Mouse (Mus musculus): Measurements from ENCODE around the gene 0610012G03Rik. TPM values are rescaled to one million over a fixed set of nuclear protein-coding genes. Genes with fewer than 3 reads are reported as not detected.

Gene 0610012G03Rik
- total and polyA plus RNA-seq, 3 experiments: 11.7 to 69.4 (median 25.2) TPM

DNA sequence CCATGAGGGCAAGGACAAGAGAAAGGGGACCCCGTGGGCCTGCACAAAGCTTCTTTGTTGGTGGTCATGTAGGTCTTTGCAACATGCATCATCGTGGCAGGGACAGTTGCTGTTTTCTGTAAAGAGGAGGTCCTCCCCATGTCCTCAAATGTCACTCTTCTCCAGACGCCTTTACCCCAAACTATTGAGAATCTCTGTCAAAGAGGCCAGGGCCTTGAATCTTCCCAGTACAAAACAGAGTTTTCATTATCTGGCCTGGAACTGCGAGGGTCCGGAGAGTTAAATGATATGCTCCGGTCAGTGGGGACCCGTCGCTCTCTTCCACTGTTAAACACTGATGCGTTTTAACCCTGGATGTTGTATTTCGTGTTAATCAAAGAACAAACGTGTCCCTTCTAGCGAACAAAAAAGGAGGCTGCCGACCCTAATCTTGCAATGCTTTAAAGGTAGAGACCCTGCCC, 13.7 kb downstream of the 0610012G03Rik start:
- Histone ChIP-seq H3K4me1 (ENCODE audit: insufficient read depth, low read depth, low read length) (peaks cover 9% of the 10 kb centered on the region), H3K4me3 (ENCODE audit: low read depth, low read length) (no peak overlapping the region), H3K9me3 (replicated peaks) (no peaks in the 10 kb centered on the region), H3K36me3 (replicated peaks) (no peaks in the 10 kb centered on the region), H3K27me3 (ENCODE audit: insufficient read depth, low read length) (peaks cover 47% of the 10 kb centered on the region)
- no peak for DNase-seq (ENCODE audit: low spot score)
- ATAC-seq (ENCODE audit: extremely low read depth, insufficient number of reproducible peaks, low FRiP score, poor library complexity, severe bottlenecking): no peak
- TF ChIP-seq CTCF (IDR thresholded peaks at IDR 0.05; ENCODE audit: low read depth, low read length) (no peak), GATA2 (IDR thresholded peaks at IDR 0.05; ENCODE audit: borderline replicate concordance, low read depth, low read length) (no peak), POLR2AphosphoS5 (IDR thresholded peaks at IDR 0.05; ENCODE audit: insufficient replicate concordance, low read depth, low read length) (no peak), TAL1 (conservative IDR thresholded peaks at IDR 0.05; ENCODE audit: low read depth, low read length) (no peak), GATA1 (IDR thresholded peaks at IDR 0.05; ENCODE audit: borderline replicate concordance, low read length) (no peak)

DNA sequence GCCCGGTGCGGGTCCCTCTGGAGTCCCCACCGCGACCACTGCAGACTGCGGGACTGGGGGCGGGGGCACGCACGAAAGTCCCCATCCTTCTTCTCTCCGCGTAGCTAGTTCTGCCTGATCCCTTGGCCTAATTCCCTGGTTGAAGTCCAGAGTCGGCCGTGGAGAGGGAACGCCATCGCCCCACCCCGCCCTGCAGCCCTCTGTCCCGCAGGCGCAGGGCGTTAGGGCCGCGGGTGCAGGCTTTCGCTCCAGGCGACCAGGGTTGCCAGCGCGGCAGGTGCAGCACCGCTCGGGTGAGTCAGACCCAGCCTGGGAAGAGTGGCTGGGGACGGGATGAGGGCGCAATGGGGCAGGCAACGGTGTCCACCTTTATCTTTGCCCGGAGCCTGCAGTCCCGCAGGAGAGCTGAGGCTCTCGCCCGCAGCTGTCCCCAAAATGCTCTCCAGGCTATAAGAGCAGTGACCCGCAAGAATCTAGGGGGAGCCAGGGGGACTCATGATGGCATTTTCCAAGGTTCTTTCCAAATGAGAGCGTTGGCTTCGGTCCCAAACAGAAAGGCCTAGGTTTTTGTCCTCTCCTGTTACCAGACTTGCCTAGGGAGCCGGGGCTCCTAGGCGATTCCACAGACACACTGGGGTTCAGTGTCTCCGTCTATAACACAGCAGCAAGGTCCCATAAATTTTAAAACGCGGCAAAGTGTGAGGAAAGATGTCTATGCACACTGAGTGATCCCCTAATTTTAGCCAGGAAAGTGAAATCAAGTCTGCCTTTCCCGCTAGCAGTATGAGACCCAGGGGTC, 14.3 kb downstream of the 0610012G03Rik start, which contains the start of gene Pigz:
Pigz (plus strand) TSS at position 101 of the 799 bp plus-strand sequence.
- TF ChIP-seq TAL1 (conservative IDR thresholded peaks at IDR 0.05; ENCODE audit: low read depth, low read length): no peak
- TF ChIP-seq CTCF (IDR thresholded peaks at IDR 0.05; ENCODE audit: low read depth, low read length): no peak
- TF ChIP-seq POLR2AphosphoS5 (IDR thresholded peaks at IDR 0.05; ENCODE audit: insufficient replicate concordance, low read depth, low read length): no peak
- peaks cover 49% of the 10 kb centered on the region for H3K27me3 ChIP-seq (ENCODE audit: insufficient read depth, low read length)
- peak within 1 kb of the TSS; percentile 42; the same call in 1 of the 2 replicates for H3K4me3 ChIP-seq (ENCODE audit: low read depth, low read length)
- H3K9me3 ChIP-seq (replicated peaks): no peaks in the 10 kb centered on the region
- ATAC-seq (ENCODE audit: extremely low read depth, insufficient number of reproducible peaks, low FRiP score, poor library complexity, severe bottlenecking): no peak
- H3K4me1 ChIP-seq (ENCODE audit: insufficient read depth, low read depth, low read length): peaks cover 9% of the 10 kb centered on the region
- DNase-seq (ENCODE audit: low spot score): no peak
- no peaks in the 10 kb centered on the region for H3K36me3 ChIP-seq (replicated peaks)

DNA sequence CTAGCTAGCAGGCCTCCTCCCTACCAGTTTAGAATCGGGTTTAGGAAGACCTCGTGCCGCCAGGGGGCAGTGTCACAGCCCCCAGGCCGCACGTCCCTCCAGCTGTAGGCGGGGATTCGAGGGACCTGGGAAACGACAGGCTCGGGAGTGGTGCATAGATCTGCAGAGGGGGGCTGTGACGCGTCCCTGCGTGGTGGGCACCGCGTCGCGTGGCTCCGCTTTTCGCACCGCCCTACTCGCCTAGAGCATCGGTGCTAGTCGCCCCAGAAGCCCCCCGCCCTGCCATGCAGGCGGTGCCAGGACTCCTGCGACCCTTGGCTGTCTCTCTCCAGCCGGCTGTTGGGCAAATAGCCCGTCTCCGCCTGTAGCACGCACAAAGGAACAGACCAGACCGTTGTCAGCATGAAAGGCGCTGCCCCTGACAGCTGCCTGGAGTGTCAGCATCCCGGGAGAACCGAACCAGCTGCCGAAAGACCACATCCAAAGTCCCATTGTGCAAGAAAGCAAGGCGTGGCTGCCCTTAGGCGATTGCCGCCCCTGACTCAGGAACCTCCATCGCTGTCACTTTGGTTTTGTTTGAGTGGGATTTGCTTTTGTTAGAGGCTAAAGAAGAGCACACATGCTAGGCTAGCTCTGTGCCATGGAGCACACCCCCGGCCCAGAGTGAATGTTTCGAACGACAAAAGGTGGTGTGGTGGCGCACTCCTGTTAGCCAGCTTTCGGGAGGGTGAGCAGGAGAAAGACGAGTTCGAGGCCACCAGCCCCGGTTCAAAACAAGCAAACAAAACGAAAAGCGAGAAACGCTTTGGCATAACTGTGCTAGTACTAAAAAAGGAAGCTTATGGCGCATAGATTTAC, 15.2 kb downstream of the 0610012G03Rik start:
- peak; percentile 45 for DNase-seq (ENCODE audit: low spot score)
- Histone ChIP-seq H3K4me3 (ENCODE audit: low read depth, low read length) (peak overlapping the region; percentile 42; the same call in 1 of the 2 replicates), H3K36me3 (replicated peaks) (no peaks in the 10 kb centered on the region), H3K27me3 (ENCODE audit: insufficient read depth, low read length) (peaks cover 53% of the 10 kb centered on the region), H3K9me3 (replicated peaks) (no peaks in the 10 kb centered on the region), H3K4me1 (ENCODE audit: insufficient read depth, low read depth, low read length) (peaks cover 11% of the 10 kb centered on the region)
- ATAC-seq (ENCODE audit: extremely low read depth, insufficient number of reproducible peaks, low FRiP score, poor library complexity, severe bottlenecking): no peak
- TF ChIP-seq GATA2 (IDR thresholded peaks at IDR 0.05; ENCODE audit: borderline replicate concordance, low read depth, low read length) (no peak), GATA1 (IDR thresholded peaks at IDR 0.05; ENCODE audit: borderline replicate concordance, low read length) (no peak), POLR2AphosphoS5 (IDR thresholded peaks at IDR 0.05; ENCODE audit: insufficient replicate concordance, low read depth, low read length) (no peak), TAL1 (conservative IDR thresholded peaks at IDR 0.05; ENCODE audit: low read depth, low read length) (no peak), CTCF (IDR thresholded peaks at IDR 0.05; ENCODE audit: low read depth, low read length) (no peak)

DNA sequence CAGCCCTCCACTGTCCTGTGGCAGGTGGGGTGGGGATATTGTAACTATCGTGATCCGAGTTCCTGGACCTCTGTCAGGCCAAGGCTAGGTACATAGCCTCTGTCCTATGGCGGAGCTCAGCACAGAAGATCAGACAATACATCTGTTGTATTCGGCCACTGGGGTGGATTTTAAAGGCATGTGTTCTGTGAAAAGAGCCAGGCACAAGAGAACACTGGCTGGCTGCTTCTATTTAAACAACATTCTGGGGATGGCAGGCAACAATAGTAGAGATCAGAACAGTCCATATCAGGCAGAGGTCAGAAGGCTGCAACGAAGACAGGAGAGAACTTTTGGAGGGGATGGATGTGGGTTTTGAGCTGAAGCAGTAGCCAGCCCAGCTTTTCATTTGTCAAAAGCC, 16.0 kb downstream of the 0610012G03Rik start:
- DNase-seq (ENCODE audit: low spot score) (no peak), ATAC-seq (ENCODE audit: extremely low read depth, insufficient number of reproducible peaks, low FRiP score, poor library complexity, severe bottlenecking) (no peak)
- no peaks in the 10 kb centered on the region for H3K9me3 ChIP-seq (replicated peaks)
- peaks cover 11% of the 10 kb centered on the region for H3K4me1 ChIP-seq (ENCODE audit: insufficient read depth, low read depth, low read length)
- no peak for TF ChIP-seq TAL1 (conservative IDR thresholded peaks at IDR 0.05; ENCODE audit: low read depth, low read length)
- TF ChIP-seq CTCF (IDR thresholded peaks at IDR 0.05; ENCODE audit: low read depth, low read length): no peak
- no peak for TF ChIP-seq GATA1 (IDR thresholded peaks at IDR 0.05; ENCODE audit: borderline replicate concordance, low read length)
- TF ChIP-seq GATA2 (IDR thresholded peaks at IDR 0.05; ENCODE audit: borderline replicate concordance, low read depth, low read length): no peak
- no peak for TF ChIP-seq POLR2AphosphoS5 (IDR thresholded peaks at IDR 0.05; ENCODE audit: insufficient replicate concordance, low read depth, low read length)
- no peak overlapping the region for H3K4me3 ChIP-seq (ENCODE audit: low read depth, low read length)
- H3K36me3 ChIP-seq (replicated peaks): no peaks in the 10 kb centered on the region
- peaks cover 57% of the 10 kb centered on the region for H3K27me3 ChIP-seq (ENCODE audit: insufficient read depth, low read length)

DNA sequence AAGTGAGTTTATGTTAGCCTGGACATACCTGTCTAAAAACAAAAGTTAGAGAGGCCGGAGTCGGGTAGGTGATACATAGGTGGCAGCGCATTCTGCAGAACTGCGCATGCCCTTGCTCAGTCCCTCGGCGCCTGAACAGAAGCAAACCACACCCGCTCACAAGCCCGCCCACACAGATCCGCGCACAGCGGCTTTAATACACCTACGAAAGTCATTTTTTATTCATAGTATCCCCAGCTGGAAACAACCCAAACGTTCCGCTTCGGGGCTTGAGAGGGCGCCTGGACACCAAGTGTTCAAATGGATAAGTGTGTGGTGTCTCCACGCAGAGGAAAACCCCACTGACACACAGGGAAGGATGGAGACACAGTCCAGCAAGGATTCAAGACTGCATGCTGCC, 17.0 kb downstream of the 0610012G03Rik start:
- no peak for DNase-seq (ENCODE audit: low spot score)
- Histone ChIP-seq H3K27me3 (ENCODE audit: insufficient read depth, low read length) (peaks cover 54% of the 10 kb centered on the region), H3K4me3 (ENCODE audit: low read depth, low read length) (no peak overlapping the region), H3K9me3 (replicated peaks) (no peaks in the 10 kb centered on the region), H3K36me3 (replicated peaks) (no peaks in the 10 kb centered on the region), H3K4me1 (ENCODE audit: insufficient read depth, low read depth, low read length) (peaks cover 11% of the 10 kb centered on the region)
- TF ChIP-seq GATA2 (IDR thresholded peaks at IDR 0.05; ENCODE audit: borderline replicate concordance, low read depth, low read length) (no peak), POLR2AphosphoS5 (IDR thresholded peaks at IDR 0.05; ENCODE audit: insufficient replicate concordance, low read depth, low read length) (no peak), TAL1 (conservative IDR thresholded peaks at IDR 0.05; ENCODE audit: low read depth, low read length) (no peak), GATA1 (IDR thresholded peaks at IDR 0.05; ENCODE audit: borderline replicate concordance, low read length) (no peak), CTCF (IDR thresholded peaks at IDR 0.05; ENCODE audit: low read depth, low read length) (no peak)
- ATAC-seq (ENCODE audit: extremely low read depth, insufficient number of reproducible peaks, low FRiP score, poor library complexity, severe bottlenecking): no peak

DNA sequence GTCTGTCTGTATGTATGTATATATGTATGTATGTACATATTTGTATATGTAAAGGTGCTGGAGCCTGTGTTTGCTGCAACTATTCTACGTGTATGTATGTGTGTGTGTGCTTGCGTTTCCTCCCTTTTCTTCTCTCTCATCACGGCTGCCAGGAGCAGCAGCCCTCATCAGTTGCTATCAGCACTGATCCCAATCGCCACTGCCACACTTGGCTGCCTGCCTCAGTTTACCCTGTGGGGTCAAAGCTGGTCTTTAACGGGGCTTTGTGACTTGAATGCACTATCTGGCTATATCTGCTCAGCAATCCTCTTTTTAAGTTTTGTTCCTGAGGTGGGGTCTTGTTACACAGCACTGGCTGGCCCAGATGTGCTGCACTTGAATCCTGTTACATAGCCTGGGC, 20.9 kb downstream of the 0610012G03Rik start:
- ATAC-seq (ENCODE audit: extremely low read depth, insufficient number of reproducible peaks, low FRiP score, poor library complexity, severe bottlenecking): no peak
- H3K4me1 ChIP-seq (ENCODE audit: insufficient read depth, low read depth, low read length): peaks cover 4% of the 10 kb centered on the region
- peaks cover 35% of the 10 kb centered on the region for H3K27me3 ChIP-seq (ENCODE audit: insufficient read depth, low read length)
- H3K4me3 ChIP-seq (ENCODE audit: low read depth, low read length): no peak overlapping the region
- TF ChIP-seq GATA2 (IDR thresholded peaks at IDR 0.05; ENCODE audit: borderline replicate concordance, low read depth, low read length) (no peak), POLR2AphosphoS5 (IDR thresholded peaks at IDR 0.05; ENCODE audit: insufficient replicate concordance, low read depth, low read length) (no peak), CTCF (IDR thresholded peaks at IDR 0.05; ENCODE audit: low read depth, low read length) (no peak), GATA1 (IDR thresholded peaks at IDR 0.05; ENCODE audit: borderline replicate concordance, low read length) (no peak), TAL1 (conservative IDR thresholded peaks at IDR 0.05; ENCODE audit: low read depth, low read length) (no peak)
- DNase-seq (ENCODE audit: low spot score): no peak
- no peaks in the 10 kb centered on the region for H3K36me3 ChIP-seq (replicated peaks)
- H3K9me3 ChIP-seq (replicated peaks): no peaks in the 10 kb centered on the region

Measured in G1E (cell line).